Mouse (Mus musculus) liver, embryonic 16.5 days (tissue): ENCODE measurements around the gene Qars. TPM values are rescaled to one million over a fixed set of nuclear protein-coding genes. Genes with fewer than 3 reads are reported as not detected.

Experiments used
- ATAC-seq: fragments of 200-750 bp; cut with Nextera tagmentation; 2 replicates; pipeline ENCODE4 v1.8.0; 2017; ENCODE audit warnings: low read depth, mild to moderate bottlenecking, moderate number of reproducible peaks, moderate library complexity
- H3K27ac ChIP-seq: fragments of 300-500 bp; sonication (generic); 2 replicates; pipeline ENCODE4 v1.5.1; 2014; ENCODE audit warnings: mild to moderate bottlenecking, low read length
- H3K27me3 ChIP-seq: fragments of 300-500 bp; sonication (generic); 2 replicates; pipeline ENCODE4 v1.6.1; 2014; ENCODE audit warnings: low read depth, low read length, mixed read lengths; ENCODE audit not compliant: control insufficient read depth, insufficient read depth
- H3K36me3 ChIP-seq: fragments of 300-500 bp; sonication (generic); 2 replicates; pipeline ENCODE4 v1.6.1; 2014; ENCODE audit warnings: mild to moderate bottlenecking; ENCODE audit not compliant: control insufficient read depth, insufficient read depth
- H3K4me1 ChIP-seq: fragments of 300-500 bp; sonication (generic); 2 replicates; pipeline ENCODE4 v1.6.1; 2014; ENCODE audit warnings: low read depth, low read length, mixed read lengths; ENCODE audit not compliant: control insufficient read depth
- H3K4me2 ChIP-seq: fragments of 300-500 bp; sonication (generic); 2 replicates; pipeline ENCODE4 v1.6.1; 2014; ENCODE audit warnings: low read depth, low read length, mixed read lengths
- H3K4me3 ChIP-seq: fragments of 300-500 bp; sonication (generic); 2 replicates; pipeline ENCODE4 v1.5.1; 2014; ENCODE audit warnings: low read depth, mild to moderate bottlenecking, low read length
- H3K9ac ChIP-seq: fragments of 300-500 bp; sonication (generic); 2 replicates; pipeline ENCODE4 v1.6.1; 2014; ENCODE audit warnings: low read depth, low read length
- H3K9me3 ChIP-seq: fragments of 300-500 bp; sonication (generic); replicated peaks from 2 replicates; pipeline ENCODE4 v1.6.1; 2016; ENCODE audit warnings: low read length; ENCODE audit not compliant: control insufficient read depth
- WGBS: fragments of 180-500 bp; shearing (Covaris S2); extraction: QIAGEN DNeasy Blood & Tissue Kit; methylation state at CpG from one replicate; pipeline ENCODE4 v1.1.7; 2014; ENCODE audit not compliant: insufficient replicate concordance; 5-methylcytosine and 5-hydroxymethylcytosine counted together
- polyA plus RNA-seq: library from polyadenylated mRNA; unstranded; fragments of >200 nt; fragmentation: Nextera tagmentation; extraction: Ambion mirVana; gene quantifications from 2 replicates; pipeline ENCODE4 v1.2.1, GENCODE M21; 2015

The Qars gene
- polyA plus RNA-seq, 1 experiment from 2014 or later: 51.4 TPM

DNA sequence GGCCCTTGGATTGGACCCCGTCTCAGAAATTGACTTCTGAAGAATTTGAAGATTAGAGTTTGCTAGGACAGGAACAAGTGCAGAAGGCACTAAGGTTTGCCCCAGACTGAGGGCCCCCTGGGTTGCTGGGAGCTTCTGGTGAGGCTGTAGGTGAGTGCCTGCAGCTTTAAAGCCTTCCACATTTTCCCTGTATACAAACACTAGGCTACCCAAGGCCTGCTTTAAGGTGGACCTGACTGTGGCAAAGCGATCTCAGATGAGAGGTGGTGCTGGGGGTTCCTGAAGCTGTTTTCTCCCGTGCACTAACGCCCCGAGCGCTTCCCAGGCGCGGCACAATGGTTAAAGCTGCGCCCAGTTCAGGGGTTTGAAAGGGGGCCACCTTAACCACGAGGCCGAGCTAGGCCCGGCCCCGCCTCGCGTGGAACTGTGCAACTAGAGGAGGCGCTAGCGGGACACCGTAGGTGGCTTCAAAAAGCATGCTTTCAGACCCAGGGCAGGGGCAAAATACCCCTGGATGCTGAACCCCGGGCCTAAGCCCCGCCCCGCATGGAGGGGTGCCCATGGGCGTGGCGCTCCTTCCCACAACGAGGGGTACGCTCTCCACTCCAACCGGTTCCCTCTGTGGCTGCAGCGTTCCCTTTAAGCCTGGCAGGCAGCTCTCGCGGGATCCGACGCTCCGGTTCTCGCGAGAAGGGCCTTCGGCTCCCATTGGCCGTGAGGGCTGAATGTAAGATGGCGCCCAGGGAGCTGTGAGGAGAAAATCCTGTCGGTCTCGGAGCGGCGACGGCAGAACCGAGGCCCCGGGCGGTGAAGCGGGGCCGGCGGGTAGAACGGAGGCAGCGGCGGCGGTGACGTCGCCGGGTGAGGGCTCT, 9.1 kb downstream of the Qars start, which contains the start of gene Qrich1:
Qrich1 (plus strand) TSS at position 427 of the 872 bp plus-strand sequence.
- ATAC-seq: peak; percentile 91
- Histone ChIP-seq H3K27ac (peak within 1 kb of the TSS; percentile 99), H3K9me3 (no peaks in the 10 kb centered on the region), H3K9ac (peak within 1 kb of the TSS; percentile 96), H3K4me2 (peak within 1 kb of the TSS; percentile 83), H3K4me3 (peak within 1 kb of the TSS; percentile 99), H3K27me3 (no peaks in the 10 kb centered on the region), H3K36me3 (peaks cover 29% of the 10 kb centered on the region), H3K4me1 (peaks cover 23% of the 10 kb centered on the region)
- 2% methylated on average over 55 of the region's 55 CpGs for WGBS

- H3K27ac ChIP-seq: peak overlapping the region; percentile 99
- under 1% methylated on average over 87 of the region's 95 CpGs for WGBS
- ATAC-seq: peak; percentile 84
- no peaks in the 10 kb centered on the region for H3K27me3 ChIP-seq
- peaks cover 25% of the 10 kb centered on the region for H3K36me3 ChIP-seq
- peak overlapping the region; percentile 99 for H3K4me3 ChIP-seq
- H3K4me1 ChIP-seq: peaks cover 23% of the 10 kb centered on the region
- H3K9me3 ChIP-seq: no peaks in the 10 kb centered on the region
- peak overlapping the region; percentile 83 for H3K4me2 ChIP-seq
- peak overlapping the region; percentile 96 for H3K9ac ChIP-seq
Observed at GRCm38 (mm10) chr9:108517253-108517930, 9.9 kb downstream of the Qars start.

DNA sequence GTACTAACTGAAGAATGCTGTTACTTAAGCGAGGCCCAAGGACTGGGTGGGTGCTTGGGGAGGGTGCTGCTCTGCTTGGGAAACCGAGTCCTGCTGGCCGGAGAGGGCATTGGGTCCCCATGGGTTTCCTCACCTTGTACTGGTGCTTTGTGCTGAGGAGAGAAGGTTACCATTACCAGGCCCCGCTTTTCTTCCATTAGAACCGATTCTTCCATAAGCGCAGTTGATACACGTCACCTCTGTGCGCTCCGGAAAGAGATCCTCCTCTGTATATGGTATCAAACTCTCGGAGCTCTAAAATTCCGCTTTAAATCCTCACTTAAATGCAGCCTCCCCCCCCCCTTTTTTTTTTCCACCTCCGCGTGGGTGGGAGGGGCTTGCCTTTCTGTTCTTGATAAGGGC, 10.4 kb downstream of the Qars start:
- Histone ChIP-seq H3K27ac (peak overlapping the region; percentile 99), H3K27me3 (no peaks in the 10 kb centered on the region), H3K4me3 (peak overlapping the region; percentile 99), H3K9ac (peak overlapping the region; percentile 96), H3K4me1 (peaks cover 23% of the 10 kb centered on the region), H3K36me3 (peaks cover 20% of the 10 kb centered on the region), H3K4me2 (peak overlapping the region; percentile 83), H3K9me3 (no peaks in the 10 kb centered on the region)
- WGBS: under 1% methylated on average over 13 of the region's 13 CpGs
- ATAC-seq: no peak; the same call in 1 of the 2 replicates

DNA sequence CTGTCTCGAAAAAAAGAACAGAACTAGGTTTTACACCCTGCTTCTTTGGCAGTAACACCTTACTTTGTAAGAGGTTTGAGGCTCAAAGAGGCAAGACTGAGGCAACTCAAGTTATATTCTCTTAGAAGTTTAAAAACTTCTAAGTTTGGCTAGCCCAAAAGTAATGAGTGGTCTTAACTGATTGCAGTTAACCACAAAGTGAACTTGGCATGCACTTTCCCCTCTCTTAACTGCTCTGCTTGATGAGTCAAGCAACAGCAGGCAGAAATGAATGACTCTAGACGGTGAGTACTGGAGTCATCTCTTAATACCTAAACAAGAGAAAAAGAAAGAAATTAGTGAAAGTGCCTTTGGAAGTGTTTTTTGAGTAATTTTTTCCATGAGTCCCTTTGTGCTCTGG, 14.1 kb downstream of the Qars start:
- no peak for ATAC-seq
- no peak overlapping the region for H3K4me2 ChIP-seq
- 58% methylated on average over 2 of the region's 2 CpGs for WGBS

GRCm38 (mm10) chr9:108523341-108523740, 15.8 kb downstream of the Qars start:
- 91% methylated on average over 4 of the region's 4 CpGs for WGBS
- H3K27me3 ChIP-seq: no peaks in the 10 kb centered on the region
- H3K9ac ChIP-seq: no peak overlapping the region
- peaks cover 13% of the 10 kb centered on the region for H3K4me1 ChIP-seq
- peaks cover 10% of the 10 kb centered on the region; the same call in 1 of the 2 replicates for H3K36me3 ChIP-seq
- no peak overlapping the region for H3K4me3 ChIP-seq
- no peak overlapping the region for H3K4me2 ChIP-seq
- no peaks in the 10 kb centered on the region for H3K9me3 ChIP-seq
- H3K27ac ChIP-seq: no peak overlapping the region
- ATAC-seq: no peak

More for the DNA sequence above, 14.1 kb downstream of the Qars start:
- no peak overlapping the region for H3K4me3 ChIP-seq
- H3K9me3 ChIP-seq: no peaks in the 10 kb centered on the region
- H3K27me3 ChIP-seq: no peaks in the 10 kb centered on the region
- H3K36me3 ChIP-seq: peaks cover 10% of the 10 kb centered on the region; the same call in 1 of the 2 replicates
- H3K4me1 ChIP-seq: peaks cover 13% of the 10 kb centered on the region
- H3K27ac ChIP-seq: no peak overlapping the region
- H3K9ac ChIP-seq: no peak overlapping the region

- no peak for ATAC-seq
- peaks cover 20% of the 10 kb centered on the region for H3K36me3 ChIP-seq
- 80% methylated on average over 3 of the region's 3 CpGs for WGBS
Observed at GRCm38 (mm10) chr9:108525400-108525799, 17.9 kb downstream of the Qars start.

GRCm38 (mm10) chr9:108530954-108531353, 23.4 kb downstream of the Qars start:
- Histone ChIP-seq H3K4me3 (no peak overlapping the region), H3K9me3 (no peaks in the 10 kb centered on the region), H3K9ac (no peak overlapping the region), H3K27me3 (no peaks in the 10 kb centered on the region), H3K4me1 (no peaks in the 10 kb centered on the region; the same call in 1 of the 2 replicates), H3K4me2 (no peak overlapping the region), H3K36me3 (peaks cover 51% of the 10 kb centered on the region), H3K27ac (no peak overlapping the region)
- ATAC-seq: no peak
- 70% methylated on average over 1 of the region's 1 CpGs for WGBS

More at GRCm38 (mm10) chr9:108525400-108525799, 17.9 kb downstream of the Qars start:
- Histone ChIP-seq H3K4me1 (no peaks in the 10 kb centered on the region; the same call in 1 of the 2 replicates), H3K9me3 (no peaks in the 10 kb centered on the region), H3K9ac (no peak overlapping the region), H3K27ac (no peak overlapping the region), H3K4me3 (no peak overlapping the region), H3K4me2 (no peak overlapping the region), H3K27me3 (no peaks in the 10 kb centered on the region)

DNA sequence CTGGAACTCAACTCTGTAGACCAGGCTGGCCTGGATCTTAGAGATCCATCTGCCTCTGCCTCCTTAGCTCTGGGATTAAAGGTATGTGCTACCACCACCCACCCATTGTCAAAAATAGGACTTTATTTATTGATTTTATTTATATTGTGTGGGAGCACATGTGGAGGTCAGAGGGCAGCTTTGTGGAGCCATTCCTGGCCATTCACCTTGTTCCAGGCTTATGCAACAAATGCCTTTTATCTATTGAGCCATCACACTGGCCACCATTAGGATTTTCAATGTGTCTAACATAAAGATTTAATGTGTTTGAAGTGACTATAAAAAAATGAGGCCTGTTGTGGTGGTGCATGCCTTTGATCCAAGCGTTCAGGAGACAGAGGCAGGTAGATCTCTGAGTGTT, 24.0 kb downstream of the Qars start:
- no peaks in the 10 kb centered on the region for H3K4me1 ChIP-seq
- peaks cover 53% of the 10 kb centered on the region for H3K36me3 ChIP-seq
- no peak overlapping the region for H3K9ac ChIP-seq
- 96% methylated on average over 1 of the region's 1 CpGs for WGBS
- H3K27ac ChIP-seq: no peak overlapping the region
- no peaks in the 10 kb centered on the region for H3K27me3 ChIP-seq
- ATAC-seq: no peak
- H3K4me3 ChIP-seq: no peak overlapping the region
- H3K9me3 ChIP-seq: no peaks in the 10 kb centered on the region
- no peak overlapping the region for H3K4me2 ChIP-seq

DNA sequence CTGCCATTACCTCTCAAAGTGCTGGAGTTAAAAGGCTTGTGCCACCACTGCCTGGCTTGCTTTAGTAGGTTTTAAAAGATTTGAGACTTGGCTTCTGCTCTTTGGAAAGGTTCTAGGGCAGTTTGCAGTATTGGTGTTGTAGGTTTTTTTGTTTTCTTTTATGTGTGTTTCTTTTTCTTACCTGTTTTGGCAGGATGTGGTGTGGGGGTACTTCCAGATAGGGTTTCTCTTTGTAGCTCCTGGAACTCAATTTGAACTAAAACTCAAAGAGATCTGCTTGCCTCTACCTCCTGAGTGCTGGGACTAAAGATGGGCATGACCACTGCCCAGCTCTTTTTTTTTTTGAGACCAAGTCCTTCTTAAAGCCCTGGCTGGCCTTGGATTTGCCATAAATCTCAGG, 33.3 kb downstream of the Qars start:
- H3K4me2 ChIP-seq: no peak overlapping the region
- H3K27ac ChIP-seq: no peak overlapping the region
- H3K4me1 ChIP-seq: no peaks in the 10 kb centered on the region
- H3K4me3 ChIP-seq: no peak overlapping the region
- no peak overlapping the region; the same call in 1 of the 2 replicates for H3K9ac ChIP-seq
- H3K9me3 ChIP-seq: no peaks in the 10 kb centered on the region
- peaks cover 52% of the 10 kb centered on the region for H3K36me3 ChIP-seq
- no peak for ATAC-seq
- no peaks in the 10 kb centered on the region for H3K27me3 ChIP-seq
